Mouse (Mus musculus) heart, embryonic 11.5 days (tissue): ENCODE results near the gene Dhh. TPM values are rescaled to one million over a fixed set of nuclear protein-coding genes. Genes with fewer than 3 reads are reported as not detected.

ENCODE experiments used
- ATAC-seq: fragments of 200-750 bp; cut with Nextera tagmentation; replicated peaks from 2 replicates; pipeline ENCODE4 v1.8.0; 2017; ENCODE audit warnings: moderate library complexity; ENCODE audit not compliant: insufficient number of reproducible peaks, low FRiP score, low TSS enrichment
- H3K27ac ChIP-seq: fragments of 300-500 bp; sonication (generic); 2 replicates; pipeline ENCODE4 v1.5.1; 2014; ENCODE audit warnings: mild to moderate bottlenecking, low read depth, low read length
- H3K27me3 ChIP-seq: fragments of 300-500 bp; sonication (generic); 2 replicates; pipeline ENCODE4 v1.6.1; 2014; ENCODE audit warnings: mild to moderate bottlenecking, low read length, mixed read lengths; ENCODE audit not compliant: control insufficient read depth, insufficient read depth
- H3K36me3 ChIP-seq: fragments of 300-500 bp; sonication (generic); 2 replicates; pipeline ENCODE4 v1.6.1; 2014; ENCODE audit warnings: mild to moderate bottlenecking, low read length, moderate library complexity, mixed read lengths; ENCODE audit not compliant: control insufficient read depth, insufficient read depth
- H3K4me1 ChIP-seq: fragments of 300-500 bp; sonication (generic); 2 replicates; pipeline ENCODE4 v1.6.1; 2014; ENCODE audit warnings: low read length; ENCODE audit not compliant: control insufficient read depth, insufficient read depth
- H3K4me2 ChIP-seq: fragments of 300-500 bp; sonication (generic); 2 replicates; pipeline ENCODE4 v1.6.1; 2014; ENCODE audit warnings: mild to moderate bottlenecking, moderate library complexity
- H3K4me3 ChIP-seq: fragments of 300-500 bp; sonication (generic); 2 replicates; pipeline ENCODE4 v1.5.1; 2014; ENCODE audit warnings: low read depth, low read length
- H3K9ac ChIP-seq: fragments of 300-500 bp; sonication (generic); 2 replicates; pipeline ENCODE4 v1.6.1; 2014; ENCODE audit warnings: mild to moderate bottlenecking, low read depth, low read length, moderate library complexity
- H3K9me3 ChIP-seq: fragments of 300-500 bp; sonication (generic); replicated peaks from 2 replicates; pipeline ENCODE4 v1.6.1; 2016; ENCODE audit warnings: low read length; ENCODE audit not compliant: control insufficient read depth
- WGBS: fragments of 180-500 bp; shearing (Covaris S2); extraction: QIAGEN DNeasy Blood & Tissue Kit; methylation state at CpG from one replicate; pipeline ENCODE4 v1.1.7; 2014; ENCODE audit not compliant: insufficient replicate concordance; 5-methylcytosine and 5-hydroxymethylcytosine counted together
- polyA plus RNA-seq: library from polyadenylated mRNA; unstranded; fragments of >200 nt; fragmentation: Nextera tagmentation; extraction: Ambion mirVana; gene quantifications from 2 replicates; pipeline ENCODE4 v1.2.1, GENCODE M21; 2014

Gene Dhh
- polyA plus RNA-seq, 1 experiment from 2014 or later: 2.5 TPM

DNA sequence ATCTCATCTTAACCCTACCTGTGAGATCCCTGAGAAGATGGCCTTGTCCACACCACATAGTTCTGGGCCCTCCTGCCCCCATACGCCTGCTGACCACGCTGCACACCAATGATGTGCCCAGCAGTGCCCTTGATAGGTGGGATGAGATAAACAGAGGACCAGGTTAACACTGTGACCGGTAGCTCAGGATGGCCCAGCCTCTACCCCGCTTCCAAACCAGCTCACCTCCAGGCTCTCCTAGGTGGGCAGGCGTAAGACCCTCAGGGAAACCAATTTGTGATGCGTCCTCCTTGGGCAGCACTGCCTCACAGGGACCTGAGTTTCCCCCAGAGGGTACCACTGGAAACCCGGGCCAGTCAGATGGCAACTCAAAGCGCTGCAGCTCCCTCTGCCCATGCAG lies 32.6 kb downstream of the Dhh start:
- no peak for ATAC-seq

DNA sequence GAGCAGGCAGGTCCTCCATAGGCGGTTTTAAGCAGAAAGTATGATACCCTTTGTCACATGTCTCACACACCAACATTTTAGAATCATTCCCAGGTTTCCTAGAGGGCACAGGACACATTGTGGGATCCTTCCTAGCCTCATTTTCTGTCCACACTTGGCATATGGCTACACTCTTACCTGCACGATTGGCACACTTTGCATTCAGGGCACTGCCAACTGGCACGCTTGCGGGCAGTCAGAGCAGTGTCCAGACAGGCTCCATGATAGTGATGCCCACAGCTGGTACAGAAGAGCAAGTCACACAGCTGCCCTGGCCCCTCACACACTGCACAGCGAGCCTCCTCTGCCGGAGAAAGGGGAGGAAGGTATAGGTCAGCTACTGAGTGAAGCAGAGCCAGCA lies 33.4 kb downstream of the Dhh start:
- WGBS: 94% methylated on average over 6 of the region's 6 CpGs
- H3K9me3 ChIP-seq: no peaks in the 10 kb centered on the region
- H3K4me3 ChIP-seq: no peak overlapping the region
- no peak for ATAC-seq
- peaks cover 62% of the 10 kb centered on the region for H3K36me3 ChIP-seq
- H3K4me1 ChIP-seq: peaks cover 30% of the 10 kb centered on the region
- H3K27ac ChIP-seq: no peak overlapping the region
- H3K9ac ChIP-seq: no peak overlapping the region
- no peaks in the 10 kb centered on the region for H3K27me3 ChIP-seq
- no peak overlapping the region for H3K4me2 ChIP-seq

More for the DNA sequence above, 32.6 kb downstream of the Dhh start:
- Histone ChIP-seq H3K9me3 (no peaks in the 10 kb centered on the region), H3K27ac (no peak overlapping the region), H3K27me3 (no peaks in the 10 kb centered on the region), H3K4me1 (peaks cover 30% of the 10 kb centered on the region), H3K9ac (no peak overlapping the region), H3K36me3 (peaks cover 55% of the 10 kb centered on the region), H3K4me3 (no peak overlapping the region), H3K4me2 (no peak overlapping the region)
- WGBS: 91% methylated on average over 8 of the region's 8 CpGs

- no peak overlapping the region for H3K4me3 ChIP-seq
- WGBS: 85% methylated on average over 12 of the region's 12 CpGs
- H3K36me3 ChIP-seq: peaks cover 66% of the 10 kb centered on the region
- H3K9me3 ChIP-seq: no peaks in the 10 kb centered on the region
- no peak for ATAC-seq
- H3K9ac ChIP-seq: no peak overlapping the region
- no peak overlapping the region for H3K27ac ChIP-seq
- no peak overlapping the region for H3K4me2 ChIP-seq
- peaks cover 16% of the 10 kb centered on the region for H3K4me1 ChIP-seq
- H3K27me3 ChIP-seq: no peaks in the 10 kb centered on the region
These were observed 34.8 kb downstream of the Dhh start for GRCm38 (mm10) chr15:98863451-98863958.

GRCm38 (mm10) chr15:98861701-98862410 lies 36.5 kb downstream of the Dhh start:
- 90% methylated on average over 21 of the region's 21 CpGs for WGBS
- H3K36me3 ChIP-seq: peaks cover 76% of the 10 kb centered on the region
- H3K9ac ChIP-seq: no peak overlapping the region
- H3K4me2 ChIP-seq: no peak overlapping the region
- H3K4me1 ChIP-seq: peaks cover under 1% of the 10 kb centered on the region; the same call in 1 of the 2 replicates
- no peak overlapping the region for H3K27ac ChIP-seq
- H3K27me3 ChIP-seq: no peaks in the 10 kb centered on the region
- H3K9me3 ChIP-seq: no peaks in the 10 kb centered on the region
- H3K4me3 ChIP-seq: no peak overlapping the region
- ATAC-seq: no peak

DNA sequence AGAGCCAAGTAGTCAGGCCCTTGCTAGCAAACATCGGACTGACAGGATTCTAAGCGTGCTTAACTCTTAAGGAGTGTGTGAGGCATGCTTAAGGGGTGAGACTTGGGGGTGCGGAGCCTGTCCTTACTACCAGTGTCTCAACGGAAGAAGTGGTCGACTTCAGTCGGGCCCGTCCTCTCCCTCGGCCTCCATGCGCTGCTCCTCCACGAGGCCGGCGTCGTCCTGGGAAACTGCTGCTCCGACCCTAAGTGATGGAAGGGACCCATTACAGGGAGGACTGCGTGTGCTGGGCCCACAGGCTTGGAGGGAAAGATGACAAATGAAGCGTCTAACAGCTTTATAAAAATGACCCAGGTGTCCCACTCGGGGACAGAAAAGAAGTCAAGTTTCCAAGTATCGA lies 37.4 kb downstream of the Dhh start:
- Histone ChIP-seq H3K4me3 (no peak overlapping the region), H3K9me3 (no peaks in the 10 kb centered on the region)
- WGBS: 92% methylated on average over 18 of the region's 18 CpGs

DNA sequence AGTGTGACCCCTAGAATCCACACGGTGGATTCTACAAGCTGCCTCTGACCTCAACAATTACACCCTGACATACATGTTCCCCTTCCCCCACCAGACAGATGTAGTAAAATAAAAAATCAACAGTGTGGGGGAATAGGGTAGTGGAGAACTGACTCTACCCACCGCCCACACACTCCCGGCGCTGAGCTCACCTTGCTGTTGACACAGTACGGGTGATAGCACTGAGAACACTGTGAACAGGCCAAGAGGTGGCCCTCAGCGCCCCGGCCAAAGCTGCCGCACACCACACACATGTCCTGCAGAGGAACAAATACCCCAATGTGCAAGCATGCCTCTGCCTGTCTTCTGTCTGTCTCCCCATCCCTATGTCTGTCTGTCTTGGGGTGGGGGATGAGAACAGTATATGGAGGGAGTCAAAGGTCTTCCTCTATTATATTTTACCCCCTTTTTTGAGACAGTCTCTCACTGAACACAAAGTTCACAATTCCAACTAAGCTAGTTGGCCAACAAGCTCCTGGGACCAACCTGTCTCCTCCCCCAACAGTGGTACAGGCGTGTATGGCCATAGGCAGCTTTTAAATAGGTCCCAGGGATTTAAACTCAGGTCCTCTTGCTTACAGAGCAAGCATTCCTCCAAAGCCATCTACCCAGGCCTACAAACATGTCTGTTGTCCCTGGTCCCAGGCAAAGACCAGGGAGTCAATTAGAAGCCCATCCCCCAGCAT lies 38.9 kb downstream of the Dhh start:
- Histone ChIP-seq H3K27ac (no peak overlapping the region), H3K27me3 (no peaks in the 10 kb centered on the region), H3K4me2 (no peak overlapping the region), H3K4me3 (no peak overlapping the region), H3K4me1 (no peaks in the 10 kb centered on the region), H3K9ac (no peak overlapping the region), H3K9me3 (no peaks in the 10 kb centered on the region), H3K36me3 (peaks cover 79% of the 10 kb centered on the region)
- no peak for ATAC-seq
- 84% methylated on average over 9 of the region's 9 CpGs for WGBS

More for the DNA sequence above, 37.4 kb downstream of the Dhh start:
- H3K36me3 ChIP-seq: peaks cover 79% of the 10 kb centered on the region
- no peak overlapping the region for H3K4me2 ChIP-seq
- H3K27me3 ChIP-seq: no peaks in the 10 kb centered on the region
- no peak overlapping the region for H3K9ac ChIP-seq
- no peaks in the 10 kb centered on the region for H3K4me1 ChIP-seq
- no peak for ATAC-seq
- no peak overlapping the region for H3K27ac ChIP-seq

DNA sequence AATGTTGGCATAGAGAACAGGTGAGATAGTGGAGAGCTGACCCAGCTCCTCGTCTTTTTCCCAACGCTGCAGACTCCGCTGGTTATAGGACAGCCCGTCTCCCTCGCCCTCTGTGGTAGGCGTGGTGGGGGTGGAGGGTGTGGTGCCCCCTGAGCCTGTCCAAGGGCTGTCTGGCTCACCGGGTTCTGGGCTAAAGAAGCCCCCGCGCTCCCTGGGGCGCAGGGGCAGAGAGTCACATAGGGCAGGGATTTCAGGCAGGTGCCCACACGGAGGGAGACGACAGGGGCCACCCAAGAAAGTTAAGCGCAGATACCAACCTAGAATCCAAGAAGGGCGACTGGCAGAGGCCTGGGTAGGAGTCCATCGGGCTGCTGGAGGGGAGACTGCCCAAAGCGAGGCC lies 44.1 kb downstream of the Dhh start:
- Histone ChIP-seq H3K27ac (no peak overlapping the region), H3K4me2 (no peak overlapping the region), H3K36me3 (peaks cover 81% of the 10 kb centered on the region), H3K9me3 (no peaks in the 10 kb centered on the region), H3K4me1 (no peaks in the 10 kb centered on the region), H3K4me3 (no peak overlapping the region), H3K27me3 (no peaks in the 10 kb centered on the region), H3K9ac (no peak overlapping the region)
- no peak for ATAC-seq
- 95% methylated on average over 16 of the region's 16 CpGs for WGBS

DNA sequence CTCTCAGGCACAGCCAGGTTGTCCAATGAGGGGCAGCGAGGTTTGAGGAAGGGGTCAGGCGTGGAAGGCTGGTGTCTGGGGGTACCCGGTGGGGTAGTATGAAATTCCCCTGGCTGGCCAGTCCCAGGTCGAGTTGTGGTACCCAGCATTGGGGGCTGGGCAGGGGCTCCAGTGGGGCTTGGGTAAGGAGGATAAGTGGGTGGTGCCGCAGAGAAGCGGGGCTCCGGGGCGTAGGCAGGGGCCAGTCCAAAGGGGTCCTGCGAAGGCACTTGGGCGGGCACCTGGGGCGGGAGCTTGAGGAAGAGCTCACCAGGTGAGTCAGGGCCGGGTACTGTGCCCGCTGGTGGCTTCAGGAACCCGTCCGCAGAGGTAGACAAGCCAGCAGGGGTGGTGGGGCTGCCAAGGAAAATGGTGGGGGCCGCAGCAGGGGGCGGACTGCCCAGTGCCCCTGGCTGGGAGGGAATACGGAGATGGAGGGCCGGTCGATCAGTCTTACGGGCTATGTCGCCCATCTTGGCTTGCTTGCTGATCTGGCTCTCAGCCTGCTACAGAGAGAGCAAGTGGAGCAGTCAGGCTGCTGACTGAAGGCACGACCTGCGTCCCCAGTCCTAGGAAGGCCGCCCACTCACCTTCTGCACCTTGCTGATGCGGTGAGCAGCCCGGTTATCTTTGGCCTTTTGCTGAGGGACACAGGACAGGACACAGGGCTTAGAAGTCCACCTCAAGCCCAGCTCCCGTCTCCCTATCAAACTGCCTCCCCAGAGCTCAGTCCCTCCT lies 45.0 kb downstream of the Dhh start:
- H3K27me3 ChIP-seq: no peaks in the 10 kb centered on the region
- H3K9me3 ChIP-seq: no peaks in the 10 kb centered on the region
- H3K4me3 ChIP-seq: no peak overlapping the region
- no peak overlapping the region for H3K9ac ChIP-seq
- no peak for ATAC-seq
- no peak overlapping the region for H3K27ac ChIP-seq
- H3K4me1 ChIP-seq: no peaks in the 10 kb centered on the region
- peaks cover 85% of the 10 kb centered on the region for H3K36me3 ChIP-seq
- H3K4me2 ChIP-seq: no peak overlapping the region
- 92% methylated on average over 28 of the region's 28 CpGs for WGBS
